Mouse (Mus musculus): ENCODE data around the gene Pick1. TPM values are rescaled to one million over a fixed set of nuclear protein-coding genes. Genes with fewer than 3 reads are reported as not detected.

Gene Pick1
- polyA plus RNA-seq, 2 experiments = 3.5 to 12.4 TPM

GRCm38 (mm10) chr15:79268521-79268920, 39.5 kb downstream of the Pick1 start:
- Histone ChIP-seq H3K9me3 (ENCODE audit: control insufficient read depth, low read length) (no peaks in the 10 kb centered on the region), H3K36me3 (replicated peaks; ENCODE audit: control insufficient read depth, insufficient read depth, low read depth) (no peaks in the 10 kb centered on the region), H3K4me1 (replicated peaks; ENCODE audit: control insufficient read depth in 2 of 2, insufficient read depth in 2 of 2, low read length in 1 of 2) (peaks cover 0 to 2% of the 10 kb centered on the region in 2 experiments; a peak in 1 of 4 replicates), H3K4me3 (ENCODE audit: insufficient read depth in 1 of 2, low read depth in 2 of 2, low read length in 2 of 2) (no peak overlapping the region), H3K9ac (replicated peaks) (no peak overlapping the region), H3K27me3 (ENCODE audit: control insufficient read depth, insufficient read depth, low read length) (no peaks in the 10 kb centered on the region), H3K4me2 (ENCODE audit: low read depth) (no peak overlapping the region), H3K27ac (no peak overlapping the region)
- no peak for DNase-seq (ENCODE audit: low read depth in 3 of 3, low spot score in 3 of 3)
- TF ChIP-seq CTCF (IDR thresholded peaks at IDR 0.05; ENCODE audit: low read depth) = no peak
- no peak for TF ChIP-seq EP300 (IDR thresholded peaks at IDR 0.05; ENCODE audit: low read depth)
- 3% methylated on average over 1 of the region's 1 CpGs for WGBS (ENCODE audit: insufficient replicate concordance)
- ATAC-seq (ENCODE audit: insufficient read depth) = no peak

DNA sequence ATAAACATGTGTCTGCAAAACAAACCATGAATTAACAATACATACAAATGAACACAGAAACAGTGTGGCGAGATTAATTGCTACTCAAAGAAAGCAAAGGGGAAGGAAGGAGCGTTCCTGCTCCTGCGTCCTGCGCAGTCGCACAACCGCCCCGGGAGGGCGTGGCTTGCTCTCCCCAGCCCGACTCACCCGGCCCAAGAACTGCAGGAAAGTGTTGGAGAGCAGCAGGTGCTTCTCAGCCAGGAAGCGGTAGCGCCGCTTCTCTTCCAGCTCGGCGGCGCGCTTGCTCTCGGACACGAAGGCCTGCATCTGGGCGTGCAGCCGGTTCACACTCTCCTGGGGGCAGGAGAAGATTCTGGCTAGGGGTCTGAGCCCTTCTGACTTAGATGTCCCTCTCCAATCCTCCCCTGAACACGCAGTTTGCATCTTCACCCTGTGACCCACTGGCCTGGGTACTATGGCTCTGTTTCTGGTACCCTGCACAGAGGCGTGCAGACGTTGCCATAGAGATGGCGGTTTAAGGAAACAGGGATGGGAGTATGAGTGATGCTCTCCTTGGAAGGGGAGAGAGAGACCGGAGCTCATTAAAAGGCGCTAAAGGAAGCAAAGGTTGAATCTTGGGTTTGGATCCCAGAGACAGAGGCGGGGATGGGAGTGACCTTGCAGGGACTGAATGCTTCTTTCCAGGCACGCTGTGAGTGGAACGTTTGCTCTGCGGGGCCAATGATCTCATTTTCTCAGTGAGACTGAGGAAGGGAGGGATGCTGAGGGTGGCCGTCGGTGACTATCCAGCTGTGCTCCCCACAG, 41.5 kb downstream of the Pick1 start:
- Histone ChIP-seq H3K4me2 (ENCODE audit: low read depth) (peak overlapping the region; percentile 69), H3K4me3 (ENCODE audit: insufficient read depth in 1 of 2, low read depth in 2 of 2, low read length in 2 of 2) (peak overlapping the region; percentile 15 to 37), H3K27me3 (ENCODE audit: control insufficient read depth, insufficient read depth, low read length) (no peaks in the 10 kb centered on the region), H3K27ac (no peak overlapping the region), H3K9me3 (ENCODE audit: control insufficient read depth, low read length) (no peaks in the 10 kb centered on the region), H3K9ac (replicated peaks) (no peak overlapping the region; the same call in 1 of the 2 replicates), H3K36me3 (replicated peaks; ENCODE audit: control insufficient read depth, insufficient read depth, low read depth) (no peaks in the 10 kb centered on the region), H3K4me1 (replicated peaks; ENCODE audit: control insufficient read depth in 2 of 2, insufficient read depth in 2 of 2, low read length in 1 of 2) (peaks cover 0 to 2% of the 10 kb centered on the region in 2 experiments; a peak in 1 of 4 replicates)
- ATAC-seq (ENCODE audit: insufficient read depth) (0 out of 2 replicates have a peak, but pooled peaks have one; percentile 48), DNase-seq (ENCODE audit: low read depth in 3 of 3, low spot score in 3 of 3) (peak; percentile 30 to 45 (median 33))
- TF ChIP-seq CTCF (IDR thresholded peaks at IDR 0.05; ENCODE audit: low read depth) (no peak), EP300 (IDR thresholded peaks at IDR 0.05; ENCODE audit: low read depth) (no peak)
- WGBS (ENCODE audit: insufficient replicate concordance) = 3% methylated on average over 33 of the region's 33 CpGs

GRCm38 (mm10) chr15:79271124-79271746, 42.3 kb downstream of the Pick1 start:
- Histone ChIP-seq H3K9me3 (ENCODE audit: control insufficient read depth, low read length) (no peaks in the 10 kb centered on the region), H3K4me3 (ENCODE audit: insufficient read depth in 1 of 2, low read depth in 2 of 2, low read length in 2 of 2) (no peak overlapping the region), H3K27me3 (ENCODE audit: control insufficient read depth, insufficient read depth, low read length) (no peaks in the 10 kb centered on the region), H3K4me2 (ENCODE audit: low read depth) (peak overlapping the region; percentile 69), H3K36me3 (replicated peaks; ENCODE audit: control insufficient read depth, insufficient read depth, low read depth) (no peaks in the 10 kb centered on the region), H3K9ac (replicated peaks) (no peak overlapping the region), H3K27ac (no peak overlapping the region), H3K4me1 (replicated peaks; ENCODE audit: control insufficient read depth in 2 of 2, insufficient read depth in 2 of 2, low read length in 1 of 2) (peaks cover 0 to 2% of the 10 kb centered on the region in 2 experiments; a peak in 1 of 4 replicates)
- DNase-seq (ENCODE audit: low read depth in 3 of 3, low spot score in 3 of 3) (peak in 1 of 3 experiments; percentile 36), ATAC-seq (ENCODE audit: insufficient read depth) (no peak)
- 16% methylated on average over 17 of the region's 17 CpGs for WGBS (ENCODE audit: insufficient replicate concordance)
- TF ChIP-seq EP300 (IDR thresholded peaks at IDR 0.05; ENCODE audit: low read depth) = no peak
- TF ChIP-seq CTCF (IDR thresholded peaks at IDR 0.05; ENCODE audit: low read depth) = peak; percentile 80

DNA sequence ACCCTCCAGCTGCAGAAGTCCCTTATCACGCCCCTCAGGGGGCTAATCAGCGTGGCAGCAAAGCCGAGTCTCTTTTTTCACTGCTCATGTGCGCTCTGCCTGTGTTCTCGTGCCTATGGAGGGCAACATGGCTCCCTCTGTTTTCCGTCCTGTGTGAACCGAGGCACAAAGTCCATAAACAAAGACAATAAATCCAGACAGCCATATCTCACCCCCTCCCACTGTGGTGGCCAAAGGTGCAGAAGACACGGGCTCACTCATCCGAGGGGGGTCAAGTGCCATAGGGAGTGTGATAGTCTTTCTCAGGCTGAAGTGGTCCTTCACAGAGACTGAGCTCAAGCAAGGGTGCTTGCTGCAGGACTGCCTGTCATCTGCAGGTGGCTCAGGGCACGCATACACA, 44.0 kb downstream of the Pick1 start:
- H3K27ac ChIP-seq = no peak overlapping the region
- H3K4me2 ChIP-seq (ENCODE audit: low read depth) = no peak overlapping the region
- peaks cover 0 to 2% of the 10 kb centered on the region in 2 experiments; a peak in 1 of 4 replicates for H3K4me1 ChIP-seq (replicated peaks; ENCODE audit: control insufficient read depth in 2 of 2, insufficient read depth in 2 of 2, low read length in 1 of 2)
- H3K4me3 ChIP-seq (ENCODE audit: insufficient read depth in 1 of 2, low read depth in 2 of 2, low read length in 2 of 2) = no peak overlapping the region
- TF ChIP-seq EP300 (IDR thresholded peaks at IDR 0.05; ENCODE audit: low read depth) (no peak), CTCF (IDR thresholded peaks at IDR 0.05; ENCODE audit: low read depth) (no peak)
- WGBS (ENCODE audit: insufficient replicate concordance) = 44% methylated on average over 10 of the region's 10 CpGs
- no peaks in the 10 kb centered on the region for H3K9me3 ChIP-seq (ENCODE audit: control insufficient read depth, low read length)
- no peak overlapping the region for H3K9ac ChIP-seq (replicated peaks)
- DNase-seq (ENCODE audit: low read depth in 3 of 3, low spot score in 3 of 3) (no peak), ATAC-seq (ENCODE audit: insufficient read depth) (no peak)
- H3K27me3 ChIP-seq (ENCODE audit: control insufficient read depth, insufficient read depth, low read length) = no peaks in the 10 kb centered on the region
- no peaks in the 10 kb centered on the region for H3K36me3 ChIP-seq (replicated peaks; ENCODE audit: control insufficient read depth, insufficient read depth, low read depth)

DNA sequence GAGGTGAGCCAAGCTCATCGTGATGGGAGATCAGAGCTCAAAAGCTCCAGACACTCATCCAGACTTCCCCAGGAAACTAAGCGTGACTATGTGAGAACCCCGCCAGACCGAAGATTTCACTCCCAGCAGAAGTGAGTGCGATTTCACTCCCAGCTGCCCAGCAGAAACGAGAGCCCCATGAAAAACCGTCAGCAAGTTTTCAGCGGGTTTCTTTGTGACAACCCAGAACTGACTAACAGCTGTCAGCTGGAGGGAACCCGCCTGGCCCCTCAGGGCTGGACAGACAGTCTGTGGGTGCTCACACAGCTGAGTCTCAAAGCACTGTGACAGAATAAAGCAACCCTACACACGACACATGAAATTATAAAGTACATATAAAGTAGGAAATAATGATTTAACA, 48.8 kb downstream of the Pick1 start:
- ATAC-seq (ENCODE audit: insufficient read depth) (no peak), DNase-seq (ENCODE audit: low read depth in 3 of 3, low spot score in 3 of 3) (no peak)
- Histone ChIP-seq H3K36me3 (replicated peaks; ENCODE audit: control insufficient read depth, insufficient read depth, low read depth) (no peaks in the 10 kb centered on the region), H3K9ac (replicated peaks) (no peak overlapping the region), H3K4me2 (ENCODE audit: low read depth) (no peak overlapping the region), H3K27ac (no peak overlapping the region), H3K27me3 (ENCODE audit: control insufficient read depth, insufficient read depth, low read length) (no peaks in the 10 kb centered on the region), H3K9me3 (ENCODE audit: control insufficient read depth, low read length) (no peaks in the 10 kb centered on the region), H3K4me1 (replicated peaks; ENCODE audit: control insufficient read depth in 2 of 2, insufficient read depth in 2 of 2, low read length in 1 of 2) (peaks cover 15 to 17% of the 10 kb centered on the region in 2 experiments), H3K4me3 (ENCODE audit: insufficient read depth in 1 of 2, low read depth in 2 of 2, low read length in 2 of 2) (no peak overlapping the region)
- 51% methylated on average over 10 of the region's 10 CpGs for WGBS (ENCODE audit: insufficient replicate concordance)
- no peak for TF ChIP-seq CTCF (IDR thresholded peaks at IDR 0.05; ENCODE audit: low read depth)
- TF ChIP-seq EP300 (IDR thresholded peaks at IDR 0.05; ENCODE audit: low read depth) = no peak

All from liver, embryonic 14.5 days (tissue).